Mouse (Mus musculus) CD4-positive, CD25-positive, alpha-beta regulatory T cell, adult 4 months (primary cell): ENCODE results near the gene Mok. TPM values are rescaled to one million over a fixed set of nuclear protein-coding genes. Genes with fewer than 3 reads are reported as not detected.

Experiments used
- ATAC-seq: one replicate; pipeline ENCODE4 v1.8.0; 2017
- polyA plus RNA-seq, 2 experiments: library from polyadenylated mRNA; unstranded; fragments of 100-300 nt; shearing (Covaris generic); gene quantifications; one replicate each; pipeline ENCODE4 v1.2.1; 2017

Gene Mok
- polyA plus RNA-seq, 2 experiments from 2014 or later = 0.24 to 0.63 TPM

GRCm38 (mm10) chr12:110846191-110846765 lies 5.5 kb upstream of the Mok start:
- ATAC-seq = no peak

GRCm38 (mm10) chr12:110845131-110845880 lies 4.6 kb upstream of the Mok start:
- peak; percentile 10 for ATAC-seq

- no peak for ATAC-seq
These were observed 3.7 kb upstream of the Mok start for GRCm38 (mm10) chr12:110844227-110845130.

GRCm38 (mm10) chr12:110843194-110844048 lies 2.7 kb upstream of the Mok start:
- peak; percentile 69 for ATAC-seq

- ATAC-seq = no peak
These were observed 1.2 kb upstream of the Mok start for GRCm38 (mm10) chr12:110841731-110842493.

- ATAC-seq = no peak
These were observed 2.9 kb downstream of the Mok start for GRCm38 (mm10) chr12:110837850-110838249.

GRCm38 (mm10) chr12:110837192-110837841 lies 3.4 kb downstream of the Mok start:
- no peak for ATAC-seq

- no peak for ATAC-seq
These were observed 4.0 kb downstream of the Mok start for GRCm38 (mm10) chr12:110836729-110837128.

- no peak for ATAC-seq
These were observed 5.6 kb downstream of the Mok start for GRCm38 (mm10) chr12:110835182-110835581.

- ATAC-seq = no peak
These were observed 10.3 kb downstream of the Mok start for GRCm38 (mm10) chr12:110830293-110831024.

- ATAC-seq = no peak
These were observed 11.8 kb downstream of the Mok start for GRCm38 (mm10) chr12:110828908-110829307.

GRCm38 (mm10) chr12:110822366-110822765 lies 18.4 kb downstream of the Mok start:
- no peak for ATAC-seq

GRCm38 (mm10) chr12:110821787-110822186 lies 19.0 kb downstream of the Mok start:
- ATAC-seq = no peak

GRCm38 (mm10) chr12:110819367-110819766 lies 21.4 kb downstream of the Mok start:
- ATAC-seq = no peak

GRCm38 (mm10) chr12:110816833-110817232 lies 23.9 kb downstream of the Mok start:
- ATAC-seq = no peak

GRCm38 (mm10) chr12:110814924-110815323 lies 25.8 kb downstream of the Mok start:
- no peak for ATAC-seq

GRCm38 (mm10) chr12:110813624-110814023 lies 27.1 kb downstream of the Mok start:
- no peak for ATAC-seq

GRCm38 (mm10) chr12:110813132-110813531 lies 27.6 kb downstream of the Mok start:
- ATAC-seq = no peak

GRCm38 (mm10) chr12:110808848-110809247 lies 31.9 kb downstream of the Mok start:
- no peak for ATAC-seq

- no peak for ATAC-seq
These were observed 32.3 kb downstream of the Mok start for GRCm38 (mm10) chr12:110808430-110808829.
